Mouse (Mus musculus) layer of hippocampus, adult 9-11 months (tissue): Measurements from ENCODE around the gene Catspere2.

ENCODE experiments used
- DNase-seq: peaks from one replicate; pipeline ENCODE4 v3.0.0; 2022

Catspere2 gene

DNA sequence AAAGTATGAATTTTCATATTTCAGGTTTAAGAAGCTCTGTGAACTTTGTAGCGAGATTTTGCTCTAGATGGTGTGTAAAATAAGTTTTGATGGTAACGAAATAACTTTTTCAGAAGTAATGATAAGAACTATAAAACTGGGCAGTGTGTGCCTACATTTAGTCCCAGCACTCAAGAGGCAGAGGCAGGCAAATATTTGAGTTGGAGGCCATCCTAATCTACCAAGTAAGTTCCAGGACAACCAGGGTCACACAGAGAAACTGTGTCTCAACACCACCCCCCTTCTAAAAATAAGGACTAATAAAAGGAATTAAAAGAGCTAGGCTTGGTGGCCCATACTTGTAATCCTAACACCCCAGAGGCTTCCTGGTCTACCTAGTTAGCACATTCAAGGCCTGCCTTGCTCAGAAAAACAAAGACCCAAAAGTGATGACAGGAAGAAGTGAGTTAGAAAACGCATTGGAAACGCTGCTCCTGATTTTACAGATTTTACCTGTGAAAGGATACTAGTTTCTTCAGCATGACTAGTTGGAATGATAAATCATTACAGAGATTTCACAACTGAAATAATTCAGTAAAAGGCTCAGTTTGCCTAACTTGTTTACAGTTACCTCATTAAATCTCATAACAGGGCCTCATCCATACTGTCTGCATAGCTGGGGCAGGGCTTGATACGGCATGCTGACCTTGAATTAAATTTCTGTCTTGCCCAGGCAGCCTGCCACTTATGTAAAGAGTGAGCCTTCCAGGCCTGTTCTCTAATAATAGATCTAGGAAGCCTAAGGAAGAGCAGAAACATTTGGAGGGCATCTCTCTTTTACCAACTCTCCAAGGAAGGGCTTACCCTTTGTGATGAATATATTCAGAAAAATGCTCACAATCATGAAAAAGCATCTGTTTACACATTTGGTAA, 236.2 kb downstream of the Catspere2 start:
- no peak for DNase-seq
